Mouse (Mus musculus): Measurements from ENCODE around the gene Cacnb2.

Gene Cacnb2

GRCm38 (mm10) chr2:14774857-14775495, 172.1 kb downstream of the Cacnb2 start:
- no peak for DNase-seq

- no peak for DNase-seq
Observed at GRCm38 (mm10) chr2:14787983-14788382, 185.1 kb downstream of the Cacnb2 start.

GRCm38 (mm10) chr2:14801446-14802046, 198.7 kb downstream of the Cacnb2 start:
- DNase-seq: no peak

DNA sequence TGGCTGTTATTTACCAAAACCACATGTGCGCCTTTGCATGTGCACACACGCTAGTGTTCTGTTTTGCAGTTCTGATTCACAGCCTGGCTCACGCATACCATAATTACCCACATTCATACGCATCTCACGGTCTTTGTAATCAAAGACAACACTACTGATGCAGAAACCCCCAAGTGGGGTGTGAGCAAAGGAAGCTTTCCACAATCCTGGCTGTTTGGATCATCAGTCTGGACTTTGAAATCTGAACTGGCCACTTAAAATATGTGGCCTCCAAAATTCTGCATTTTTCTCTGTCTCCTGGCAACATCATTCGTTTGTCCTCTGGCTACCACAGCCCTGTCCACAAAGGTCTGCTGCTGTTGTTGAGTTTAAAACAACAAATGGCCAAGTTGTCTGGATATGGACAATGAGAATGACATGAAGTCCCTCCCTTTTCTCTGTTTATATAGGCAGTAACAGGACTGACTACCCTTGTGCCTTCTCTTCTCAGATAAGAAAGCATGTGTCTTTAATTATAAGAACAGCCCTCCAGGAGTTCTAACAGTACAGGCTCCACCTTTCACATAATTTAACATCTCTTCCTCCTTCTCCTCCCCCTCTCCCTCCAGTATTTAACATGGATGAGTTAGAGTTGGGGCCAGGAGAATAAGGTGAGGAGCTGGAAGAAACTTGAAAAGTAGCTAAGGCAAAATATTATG, 204.9 kb downstream of the Cacnb2 start:
- no peak for DNase-seq

DNA sequence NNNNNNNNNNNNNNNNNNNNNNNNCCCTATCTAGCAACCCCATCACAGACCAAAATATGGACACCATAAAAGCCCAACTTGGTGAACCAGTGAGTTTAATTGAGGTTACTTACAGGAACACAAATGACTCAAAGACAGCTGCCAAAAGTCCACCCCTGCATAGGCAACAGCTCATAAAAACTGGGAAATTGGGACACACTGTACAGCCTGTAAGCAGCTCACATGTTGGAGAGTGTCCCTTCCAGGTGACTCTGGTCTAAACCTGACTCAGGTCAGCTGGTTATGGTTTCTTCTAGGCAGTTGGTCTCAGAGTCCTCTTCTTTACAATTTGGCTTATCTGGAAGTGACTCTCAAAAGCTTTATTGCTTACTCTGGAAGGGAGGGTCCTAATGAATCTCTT, 212.1 kb downstream of the Cacnb2 start:
- DNase-seq: no peak

DNA sequence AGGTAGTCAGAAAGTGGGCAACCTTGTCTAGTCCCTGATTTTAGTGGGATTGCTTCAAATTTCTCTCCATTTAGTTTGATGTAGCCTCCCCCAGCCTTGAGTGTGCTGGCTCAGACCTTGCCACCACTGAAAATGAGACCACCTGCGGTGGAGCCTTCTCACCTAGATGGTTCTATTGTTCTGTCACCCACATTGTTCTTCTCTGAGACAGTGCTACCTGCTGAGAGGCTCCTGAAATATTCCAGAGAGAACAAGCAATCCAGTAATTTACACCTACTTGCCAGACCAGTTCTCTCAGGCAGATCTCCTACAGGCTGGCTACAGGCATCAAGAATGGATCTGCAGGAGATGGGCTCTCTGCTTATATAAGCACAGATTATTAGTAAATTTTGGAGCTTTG, 215.8 kb downstream of the Cacnb2 start:
- no peak for DNase-seq

GRCm38 (mm10) chr2:14820946-14821345, 218.1 kb downstream of the Cacnb2 start:
- DNase-seq: no peak

GRCm38 (mm10) chr2:14823105-14823504, 220.2 kb downstream of the Cacnb2 start:
- no peak for DNase-seq

- DNase-seq: no peak
Observed at GRCm38 (mm10) chr2:14823816-14824348, 221.0 kb downstream of the Cacnb2 start.

DNA sequence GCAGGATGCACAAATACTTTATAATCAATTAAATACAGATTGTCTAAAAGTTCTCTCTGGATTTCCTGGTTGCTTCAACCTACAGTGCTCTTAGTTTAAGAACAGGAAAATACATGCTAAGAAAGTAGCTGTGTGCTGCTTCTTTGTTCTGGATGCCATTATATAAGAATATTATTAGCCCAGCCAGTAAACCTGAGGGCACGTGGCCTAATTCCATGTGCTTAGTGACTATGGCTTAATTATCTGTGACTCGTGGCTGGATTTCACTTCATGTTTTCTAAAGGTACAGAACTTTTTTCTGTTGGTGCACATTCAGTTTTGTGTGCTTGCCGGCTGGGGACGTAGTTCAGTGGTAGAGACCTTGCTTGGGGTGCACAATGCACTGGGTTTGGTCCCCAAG, 222.3 kb downstream of the Cacnb2 start:
- DNase-seq: no peak

DNA sequence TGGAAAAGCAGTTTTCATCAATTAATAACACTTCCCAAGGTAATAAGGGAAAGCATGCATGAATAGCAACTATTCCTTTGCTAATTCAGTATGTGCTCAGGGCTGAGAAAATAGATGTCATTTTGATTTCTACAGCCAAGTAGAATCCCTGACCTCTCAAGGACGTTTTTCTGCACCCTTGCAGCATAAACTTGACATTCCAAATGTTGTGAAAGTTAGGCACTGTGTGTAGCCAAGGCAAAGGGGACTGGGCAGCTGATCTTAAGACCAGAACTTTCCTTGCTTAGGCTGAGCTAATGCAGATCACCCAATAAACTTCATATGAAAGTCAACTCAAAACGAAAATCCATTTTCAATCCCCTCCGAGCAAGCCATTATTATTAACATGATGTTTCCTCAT, 226.6 kb downstream of the Cacnb2 start:
- no peak for DNase-seq

GRCm38 (mm10) chr2:14831308-14831707, 228.4 kb downstream of the Cacnb2 start:
- no peak for DNase-seq

DNA sequence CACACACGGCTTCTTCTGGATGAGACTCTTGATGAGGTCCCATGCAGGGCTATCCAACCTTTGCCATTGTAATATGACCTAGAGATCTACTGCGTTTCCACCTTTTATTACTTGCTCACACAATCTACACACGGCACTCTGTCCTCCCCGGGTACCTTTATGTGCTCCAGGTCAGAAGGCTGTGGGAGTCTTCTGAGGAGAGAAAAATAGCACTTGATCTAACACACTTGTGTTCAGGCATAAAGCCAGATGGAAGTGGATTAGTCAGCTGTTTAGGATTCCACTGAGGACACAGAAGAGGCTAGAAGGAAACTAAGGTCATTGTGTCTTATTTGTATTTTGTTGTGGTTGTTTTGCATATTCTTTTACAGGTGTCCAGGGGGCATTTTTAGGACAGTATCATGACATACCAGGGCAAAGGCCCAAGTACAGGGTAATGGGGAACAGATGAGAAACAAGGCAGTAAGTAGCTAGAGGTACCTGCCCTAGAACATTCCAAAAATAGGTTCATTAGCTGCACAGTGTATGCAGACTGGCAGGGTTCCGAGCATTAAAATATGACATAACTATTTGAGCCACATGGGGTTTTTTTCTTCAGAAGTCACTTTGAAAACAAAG, 231.9 kb downstream of the Cacnb2 start:
- no peak for DNase-seq

- DNase-seq: no peak
Observed at GRCm38 (mm10) chr2:14841272-14841671, 238.4 kb downstream of the Cacnb2 start.

GRCm38 (mm10) chr2:14846727-14847126, 243.8 kb downstream of the Cacnb2 start:
- no peak for DNase-seq

- DNase-seq: no peak
Observed at GRCm38 (mm10) chr2:14847188-14847587, 244.3 kb downstream of the Cacnb2 start.

GRCm38 (mm10) chr2:14850831-14851230, 247.9 kb downstream of the Cacnb2 start:
- DNase-seq: no peak

DNA sequence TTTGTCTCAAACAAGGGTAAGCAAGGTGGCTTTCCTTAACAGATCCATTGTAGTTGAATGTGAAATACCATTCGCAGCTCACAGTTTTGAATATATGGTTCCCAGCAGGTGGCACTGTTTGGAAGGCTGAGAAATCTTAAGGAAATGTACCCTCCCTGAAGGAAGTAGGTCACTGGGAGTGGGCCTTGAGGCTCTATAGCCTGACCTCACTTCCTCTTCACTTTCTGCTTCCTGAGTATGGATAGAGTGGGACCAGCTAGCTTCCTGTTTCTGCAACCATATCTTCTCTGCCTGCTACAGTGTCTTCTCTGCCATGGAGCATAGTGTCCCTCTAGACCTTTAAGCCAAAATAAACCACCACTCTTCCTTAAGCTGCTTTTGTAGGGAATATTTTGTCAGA, 248.5 kb downstream of the Cacnb2 start:
- DNase-seq: no peak

DNA sequence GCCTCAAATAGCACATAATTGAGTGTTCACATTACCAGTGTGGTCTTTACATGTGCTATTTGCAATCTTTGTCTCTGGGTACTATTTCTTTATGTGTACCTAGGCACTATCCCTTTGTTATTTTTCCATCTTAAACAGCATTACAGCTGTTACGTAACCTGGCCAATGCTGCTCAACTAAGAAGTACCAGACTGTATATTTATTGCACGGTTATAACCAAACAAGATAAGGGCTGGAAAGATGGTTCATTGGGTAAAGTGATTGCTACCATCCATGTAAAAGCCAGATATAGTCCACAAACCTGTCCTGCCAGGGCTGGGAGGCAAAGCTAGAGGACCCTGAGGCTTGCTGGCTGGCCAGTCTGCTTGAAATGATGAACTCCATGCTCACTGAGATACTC, 251.2 kb downstream of the Cacnb2 start:
- DNase-seq: no peak

GRCm38 (mm10) chr2:14858301-14858700, 255.4 kb downstream of the Cacnb2 start:
- DNase-seq: no peak

GRCm38 (mm10) chr2:14860350-14860749, 257.5 kb downstream of the Cacnb2 start:
- no peak for DNase-seq

DNA sequence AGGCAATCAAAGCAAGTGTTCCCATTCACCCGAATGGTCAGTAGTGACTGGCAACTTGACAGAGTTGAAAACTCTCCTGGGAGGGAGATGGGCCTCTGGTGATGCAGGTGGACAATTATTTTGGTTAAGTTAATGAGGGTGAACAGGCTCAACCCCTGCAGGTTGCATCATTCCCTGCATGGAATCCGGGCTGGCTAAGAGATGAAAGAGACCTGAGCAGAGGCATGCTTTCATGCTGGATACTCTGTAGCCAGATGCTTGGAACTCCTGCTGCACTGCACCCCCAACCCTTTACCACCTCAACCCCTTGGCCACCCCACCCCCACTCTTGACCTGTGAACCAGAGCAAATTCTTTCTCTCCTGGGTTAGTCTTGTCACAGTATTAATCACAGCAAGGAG, 258.7 kb downstream of the Cacnb2 start:
- no peak for DNase-seq

DNA sequence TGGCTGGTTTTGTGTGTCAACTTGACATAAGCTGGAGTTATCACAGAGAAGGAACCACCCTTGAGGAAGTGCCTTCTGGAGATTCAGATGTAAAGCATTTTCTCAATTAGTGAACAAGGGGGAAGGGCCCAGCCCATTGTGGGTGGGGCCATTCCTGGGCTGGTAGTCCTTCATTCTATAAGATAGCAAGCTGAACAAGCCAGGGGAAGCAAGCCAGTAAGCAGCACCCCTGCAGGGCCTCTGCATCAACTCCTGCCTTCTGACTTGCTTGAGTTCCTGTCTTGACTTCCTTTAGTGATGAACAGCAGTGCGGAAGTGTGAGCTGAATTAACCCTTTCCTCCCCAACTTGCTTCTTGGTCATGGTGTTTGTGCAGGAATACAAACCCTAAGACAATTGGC, 260.1 kb downstream of the Cacnb2 start:
- DNase-seq: no peak

DNA sequence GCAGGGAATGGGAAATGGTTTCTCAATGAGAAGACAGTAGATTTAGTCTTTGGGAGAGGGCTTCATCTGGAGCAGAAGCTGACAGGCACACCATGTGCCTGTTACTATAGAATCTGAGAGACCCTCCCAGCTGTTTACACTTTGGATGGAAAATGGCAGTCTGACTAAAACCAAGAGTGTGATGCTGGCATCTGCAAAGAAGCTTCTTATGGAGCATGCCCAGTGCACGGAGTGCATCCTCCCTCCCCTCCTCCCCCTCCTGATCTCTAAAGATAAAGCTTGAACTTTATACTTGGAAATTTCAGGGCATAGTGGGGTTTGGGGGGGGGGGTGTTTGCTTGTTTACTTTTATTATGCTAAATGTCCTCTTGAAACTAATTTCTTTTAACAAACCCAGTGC, 270.2 kb downstream of the Cacnb2 start:
- DNase-seq: no peak

Measured in cerebellum, adult 8-10 months (tissue).